ENCODE assay signal across 22 mouse cellular contexts in the genomic region with DNA sequence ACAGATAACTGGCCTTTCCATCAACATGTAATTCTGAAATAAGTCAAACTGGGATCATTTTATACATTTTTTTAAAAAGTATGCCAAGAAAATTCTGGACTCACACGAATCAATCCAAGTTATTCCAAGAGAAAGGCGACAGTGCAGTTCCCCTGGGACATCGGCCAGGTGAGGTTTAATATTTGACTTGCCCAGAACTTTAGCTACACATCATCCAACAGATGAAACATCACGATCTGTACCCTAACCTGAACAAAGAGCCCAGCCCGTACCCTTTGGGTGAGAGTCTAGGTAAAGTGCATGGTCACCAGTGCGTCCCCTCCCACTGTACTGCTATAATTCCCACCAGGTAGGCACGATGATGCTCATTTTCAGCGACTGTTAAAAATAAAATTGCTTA. TPM values are rescaled to one million over a fixed set of nuclear protein-coding genes. Genes with fewer than 3 reads are reported as not detected.
"Had no signal": no experiment of that assay in that cellular context is flagged by ENCODE, and none has a peak within 500 bp of the region (broad histone marks: within the 10 kb centered on the region; RNA-seq: fewer than 3 reads in every experiment).

No protein-coding gene starts in this region.

- H3K9me3 ChIP-seq: hindbrain, embryonic 15.5 days; limb, embryonic 10.5 days; liver, embryonic 15.5 days; lung, embryonic 15.5 days; megakaryocyte, embryonic 14.5 days; midbrain, embryonic 12.5 days; neural tube, embryonic 13.5 days had no signal

- H3K4me2 ChIP-seq: hindbrain, embryonic 15.5 days; liver, embryonic 15.5 days; lung, embryonic 15.5 days; midbrain, embryonic 12.5 days; neural tube, embryonic 13.5 days had no signal

- H3K4me3 ChIP-seq: hindbrain, embryonic 15.5 days; left cerebral cortex, adult 2 months; limb, embryonic 10.5 days; liver, embryonic 15.5 days; lung, embryonic 15.5 days; megakaryocyte, embryonic 14.5 days; midbrain, embryonic 12.5 days; neural tube, embryonic 13.5 days had no signal

- H3K9ac ChIP-seq: hindbrain, embryonic 15.5 days; liver, embryonic 15.5 days; lung, embryonic 15.5 days; midbrain, embryonic 12.5 days; neural tube, embryonic 13.5 days had no signal

- DNase-seq: lung, postnatal 14 days; retina, postnatal 1 day; right cerebral cortex, postnatal 4 days; spleen, adult 18-20 months; thymus, adult 18-20 months; thymus, postnatal 25 days had no signal

- H3K27ac ChIP-seq: hindbrain, embryonic 15.5 days; left cerebral cortex, adult 2 months; limb, embryonic 10.5 days; liver, embryonic 15.5 days; lung, embryonic 15.5 days; macrophage; midbrain, embryonic 12.5 days; neural tube, embryonic 13.5 days had no signal

- H3K27me3 ChIP-seq: hindbrain, embryonic 15.5 days; liver, embryonic 15.5 days; lung, embryonic 15.5 days; megakaryocyte, embryonic 14.5 days; midbrain, embryonic 12.5 days; neural tube, embryonic 13.5 days had no signal

- ATAC-seq: intestine, embryonic 16.5 days; midbrain, embryonic 16.5 days had no signal

- H3K4me1 ChIP-seq: hindbrain, embryonic 15.5 days; limb, embryonic 10.5 days; liver, embryonic 15.5 days; lung, embryonic 15.5 days; midbrain, embryonic 12.5 days; neural tube, embryonic 13.5 days had no signal

RNA-seq across cellular contexts. Expression of a gene that starts 36.3 kb away (rescaled TPM):
- total RNA-seq: layer of hippocampus, postnatal 25 days; left cerebral cortex, adult 2 months; left cerebral cortex, postnatal 14 days had no signal
- polyA plus RNA-seq: hindbrain, embryonic 15.5 days; intestine, embryonic 16.5 days; limb, embryonic 14.5 days; liver, embryonic 15.5 days; macrophage; midbrain, embryonic 12.5 days; midbrain, embryonic 16.5 days; neural tube, embryonic 13.5 days; stomach, embryonic 14.5 days; urinary bladder, adult 2 months had no signal
